Mouse (Mus musculus): ENCODE results near the gene Upp2. TPM values are rescaled to one million over a fixed set of nuclear protein-coding genes. Genes with fewer than 3 reads are reported as not detected.

Gene Upp2
- polyA plus RNA-seq, 1 experiment from 2014 or later = 19.0 TPM

GRCm38 (mm10) chr2:58828910-58829600 is 262.0 kb downstream of the Upp2 start:
- H3K4me3 ChIP-seq (replicated peaks) = no peak overlapping the region
- no peaks in the 10 kb centered on the region for H3K36me3 ChIP-seq
- WGBS = 88% methylated on average over 3 of the region's 3 CpGs

GRCm38 (mm10) chr2:58829981-58830742 is 263.1 kb downstream of the Upp2 start:
- Histone ChIP-seq H3K27me3 (replicated peaks) (no peaks in the 10 kb centered on the region), H3K9ac (replicated peaks) (no peak overlapping the region), H3K36me3 (no peaks in the 10 kb centered on the region), H3K9me3 (replicated peaks) (no peaks in the 10 kb centered on the region), H3K4me2 (no peak overlapping the region), H3K4me1 (peaks cover 4% of the 10 kb centered on the region; the same call in 1 of the 2 replicates), H3K27ac (replicated peaks) (no peak overlapping the region), H3K4me3 (replicated peaks) (no peak overlapping the region)
- 65% methylated on average over 7 of the region's 7 CpGs for WGBS
- peak; percentile 58; the same call in 1 of the 2 replicates for ATAC-seq (ENCODE audit: low FRiP score)

More at GRCm38 (mm10) chr2:58828910-58829600, 262.0 kb downstream of the Upp2 start:
- Histone ChIP-seq H3K27me3 (replicated peaks) (no peaks in the 10 kb centered on the region), H3K4me2 (no peak overlapping the region), H3K4me1 (peaks cover 4% of the 10 kb centered on the region; the same call in 1 of the 2 replicates), H3K9ac (replicated peaks) (no peak overlapping the region), H3K27ac (replicated peaks) (no peak overlapping the region), H3K9me3 (replicated peaks) (no peaks in the 10 kb centered on the region)
- no peak for ATAC-seq (ENCODE audit: low FRiP score)

- no peak overlapping the region for H3K27ac ChIP-seq (replicated peaks)
- WGBS = 90% methylated on average over 20 of the region's 20 CpGs
- no peak overlapping the region for H3K9ac ChIP-seq (replicated peaks)
- no peaks in the 10 kb centered on the region for H3K36me3 ChIP-seq
- no peaks in the 10 kb centered on the region for H3K4me1 ChIP-seq
- no peak overlapping the region for H3K4me2 ChIP-seq
- H3K4me3 ChIP-seq (replicated peaks) = no peak overlapping the region
- no peaks in the 10 kb centered on the region for H3K9me3 ChIP-seq (replicated peaks)
- ATAC-seq (ENCODE audit: low FRiP score) = no peak
- H3K27me3 ChIP-seq (replicated peaks) = no peaks in the 10 kb centered on the region
Measured at GRCm38 (mm10) chr2:58832253-58832980, 265.3 kb downstream of the Upp2 start.

GRCm38 (mm10) chr2:58841021-58841420 is 273.9 kb downstream of the Upp2 start:
- Histone ChIP-seq H3K36me3 (no peaks in the 10 kb centered on the region), H3K4me2 (no peak overlapping the region), H3K9me3 (replicated peaks) (no peaks in the 10 kb centered on the region), H3K4me1 (no peaks in the 10 kb centered on the region), H3K9ac (replicated peaks) (no peak overlapping the region), H3K27me3 (replicated peaks) (no peaks in the 10 kb centered on the region), H3K27ac (replicated peaks) (no peak overlapping the region), H3K4me3 (replicated peaks) (no peak overlapping the region)
- ATAC-seq (ENCODE audit: low FRiP score) = no peak
- 43% methylated on average over 3 of the region's 3 CpGs for WGBS

GRCm38 (mm10) chr2:58842443-58842842 is 275.3 kb downstream of the Upp2 start:
- ATAC-seq (ENCODE audit: low FRiP score) = no peak
- no peaks in the 10 kb centered on the region for H3K36me3 ChIP-seq
- H3K9me3 ChIP-seq (replicated peaks) = no peaks in the 10 kb centered on the region
- no peaks in the 10 kb centered on the region for H3K4me1 ChIP-seq
- H3K27me3 ChIP-seq (replicated peaks) = no peaks in the 10 kb centered on the region
- H3K4me3 ChIP-seq (replicated peaks) = no peak overlapping the region
- no peak overlapping the region for H3K9ac ChIP-seq (replicated peaks)
- 93% methylated on average over 4 of the region's 4 CpGs for WGBS
- H3K4me2 ChIP-seq = no peak overlapping the region
- H3K27ac ChIP-seq (replicated peaks) = no peak overlapping the region

Other genes with a start within 250 kb of the Upp2 start
- 0.34 and 0.36 TPM in 2 replicates for gene Acvr1c, start 209.4 kb upstream of the Upp2 start, polyA plus RNA-seq (2015; fragmentation: Nextera tagmentation; extraction: Ambion mirVana)
- not detected in 2 replicates for gene Gm17409, start 97.2 kb upstream of the Upp2 start, polyA plus RNA-seq (2015; fragmentation: Nextera tagmentation; extraction: Ambion mirVana)
- gene Acvr1, start 141 bp upstream of the Upp2 start, polyA plus RNA-seq (2015; fragmentation: Nextera tagmentation; extraction: Ambion mirVana) = 6.1 and 6.6 TPM in 2 replicates